Mouse (Mus musculus): Measurements from ENCODE around the gene Nacc1. TPM values are rescaled to one million over a fixed set of nuclear protein-coding genes. Genes with fewer than 3 reads are reported as not detected.

The Nacc1 gene
- polyA plus RNA-seq, 1 experiment = 155 TPM

- under 1% methylated on average over 27 of the region's 27 CpGs for WGBS
- H3K4me3 ChIP-seq (ENCODE audit: control insufficient read depth, insufficient read depth, low read length) = peak within 1 kb of the TSS; percentile 77
- DNase-seq = peak; percentile 88
- peaks cover 26% of the 10 kb centered on the region for H3K4me1 ChIP-seq (replicated peaks; ENCODE audit: control insufficient read depth, insufficient read depth, low read length)
- no peaks in the 10 kb centered on the region for H3K27me3 ChIP-seq (ENCODE audit: control insufficient read depth, insufficient read depth, low read length)
- no peaks in the 10 kb centered on the region for H3K36me3 ChIP-seq (ENCODE audit: control insufficient read depth, insufficient read depth, low read length)
- TF ChIP-seq CTCF (IDR thresholded peaks at IDR 0.05; ENCODE audit: borderline replicate concordance, control insufficient read depth, extremely low read depth, insufficient read depth, low read length, poor library complexity) = no peak
- TF ChIP-seq POLR2A (IDR thresholded peaks at IDR 0.05; ENCODE audit: control insufficient read depth, extremely low read depth, insufficient read depth, low read length, poor library complexity) = peak; percentile 98
- peak within 1 kb of the TSS; percentile 91 for H3K27ac ChIP-seq (ENCODE audit: control insufficient read depth, insufficient read depth, low read length)
Measured at GRCm38 (mm10) chr8:84662581-84663065, 25.0 kb downstream of the Nacc1 start, which contains the start of gene Ier2. TSS of gene Ier2 (minus strand) at chr8:84662852.

DNA sequence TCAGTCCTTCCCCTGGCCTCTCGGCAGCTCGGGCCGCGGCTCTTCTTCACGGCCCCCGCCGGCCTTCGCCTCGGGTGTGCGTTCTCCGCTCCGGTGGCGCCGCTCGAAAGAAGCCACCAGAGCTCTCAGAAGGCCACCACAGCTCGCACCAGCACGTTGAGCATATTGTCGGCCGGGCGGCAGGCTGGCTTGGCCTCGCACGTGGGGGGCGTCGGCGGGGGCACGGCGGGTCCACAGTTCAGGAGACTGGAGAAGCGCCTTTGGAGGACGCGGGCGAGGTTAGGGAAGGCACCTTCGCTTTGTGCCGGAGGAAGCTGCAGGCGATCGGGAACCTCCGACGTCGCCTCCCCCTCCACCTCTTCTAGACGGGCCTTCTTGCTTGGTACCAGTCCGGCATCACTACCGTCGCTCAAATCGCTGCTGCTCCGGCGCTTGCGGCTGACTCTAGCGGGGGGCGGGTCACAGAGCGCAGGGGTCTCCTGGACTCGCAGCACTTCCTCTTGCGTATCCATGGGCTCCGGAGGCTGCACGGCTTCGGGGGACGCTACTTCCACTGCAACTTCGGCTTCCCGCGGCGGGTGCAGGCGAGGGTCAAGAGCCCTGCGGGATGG is 25.6 kb downstream of the Nacc1 start:
- TF ChIP-seq CTCF (IDR thresholded peaks at IDR 0.05; ENCODE audit: borderline replicate concordance, control insufficient read depth, extremely low read depth, insufficient read depth, low read length, poor library complexity) (0 out of 2 replicates have a peak, but pooled peaks have one; percentile 9), POLR2A (IDR thresholded peaks at IDR 0.05; ENCODE audit: control insufficient read depth, extremely low read depth, insufficient read depth, low read length, poor library complexity) (no peak)
- peak; percentile 67 for DNase-seq
- H3K27me3 ChIP-seq (ENCODE audit: control insufficient read depth, insufficient read depth, low read length) = no peaks in the 10 kb centered on the region
- peak overlapping the region; percentile 76 for H3K4me3 ChIP-seq (ENCODE audit: control insufficient read depth, insufficient read depth, low read length)
- WGBS = under 1% methylated on average over 61 of the region's 61 CpGs
- peaks cover 26% of the 10 kb centered on the region for H3K4me1 ChIP-seq (replicated peaks; ENCODE audit: control insufficient read depth, insufficient read depth, low read length)
- H3K36me3 ChIP-seq (ENCODE audit: control insufficient read depth, insufficient read depth, low read length) = no peaks in the 10 kb centered on the region
- peak overlapping the region; percentile 91 for H3K27ac ChIP-seq (ENCODE audit: control insufficient read depth, insufficient read depth, low read length)

- H3K4me1 ChIP-seq (replicated peaks; ENCODE audit: control insufficient read depth, insufficient read depth, low read length) = peaks cover 31% of the 10 kb centered on the region
- 1% methylated on average over 24 of the region's 24 CpGs for WGBS
- peak; percentile 74 for DNase-seq
- no peaks in the 10 kb centered on the region for H3K27me3 ChIP-seq (ENCODE audit: control insufficient read depth, insufficient read depth, low read length)
- peak overlapping the region; percentile 91 for H3K27ac ChIP-seq (ENCODE audit: control insufficient read depth, insufficient read depth, low read length)
- H3K36me3 ChIP-seq (ENCODE audit: control insufficient read depth, insufficient read depth, low read length) = no peaks in the 10 kb centered on the region
- TF ChIP-seq CTCF (IDR thresholded peaks at IDR 0.05; ENCODE audit: borderline replicate concordance, control insufficient read depth, extremely low read depth, insufficient read depth, low read length, poor library complexity) = no peak
- peak overlapping the region; percentile 76 for H3K4me3 ChIP-seq (ENCODE audit: control insufficient read depth, insufficient read depth, low read length)
Measured at GRCm38 (mm10) chr8:84661458-84661871, 26.2 kb downstream of the Nacc1 start.

DNA sequence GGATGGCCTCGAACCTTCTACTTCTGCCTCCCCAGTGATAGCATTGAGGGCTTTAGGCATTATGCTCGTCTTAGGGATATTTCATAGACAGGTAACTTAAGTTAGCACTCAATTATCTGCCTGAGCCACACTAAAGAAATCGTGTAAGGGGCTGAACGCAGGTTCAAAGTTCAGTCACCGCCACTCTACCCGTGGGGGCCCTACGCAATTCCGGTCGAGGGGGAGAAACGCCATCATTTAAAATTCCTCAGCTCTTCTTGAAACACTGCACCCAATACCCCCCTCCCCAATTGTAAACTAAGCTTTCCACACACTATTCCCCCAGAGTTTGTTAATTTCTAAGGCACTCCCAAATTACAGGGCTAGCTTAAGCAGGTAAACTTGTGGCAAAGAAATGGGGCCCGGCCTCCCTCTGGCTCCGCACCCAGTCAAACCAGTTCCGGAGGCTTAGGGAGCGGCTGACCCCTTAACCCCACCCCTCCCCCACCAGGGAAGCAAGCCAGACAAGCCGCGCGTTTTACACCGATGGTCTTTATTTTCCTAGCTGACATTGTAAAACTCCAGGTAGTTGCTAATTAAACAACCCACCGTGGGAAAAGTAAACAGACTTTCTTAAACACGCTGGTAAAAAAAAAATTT is 26.7 kb downstream of the Nacc1 start:
- Histone ChIP-seq H3K4me3 (ENCODE audit: control insufficient read depth, insufficient read depth, low read length) (peak overlapping the region; percentile 76), H3K36me3 (ENCODE audit: control insufficient read depth, insufficient read depth, low read length) (no peaks in the 10 kb centered on the region), H3K27ac (ENCODE audit: control insufficient read depth, insufficient read depth, low read length) (peak overlapping the region; percentile 91), H3K4me1 (replicated peaks; ENCODE audit: control insufficient read depth, insufficient read depth, low read length) (peaks cover 36% of the 10 kb centered on the region), H3K27me3 (ENCODE audit: control insufficient read depth, insufficient read depth, low read length) (no peaks in the 10 kb centered on the region)
- TF ChIP-seq CTCF (IDR thresholded peaks at IDR 0.05; ENCODE audit: borderline replicate concordance, control insufficient read depth, extremely low read depth, insufficient read depth, low read length, poor library complexity) (no peak), POLR2A (IDR thresholded peaks at IDR 0.05; ENCODE audit: control insufficient read depth, extremely low read depth, insufficient read depth, low read length, poor library complexity) (no peak)
- 1% methylated on average over 20 of the region's 20 CpGs for WGBS
- DNase-seq = peak; percentile 43

GRCm38 (mm10) chr8:84659936-84660818 is 27.5 kb downstream of the Nacc1 start:
- peaks cover 38% of the 10 kb centered on the region for H3K4me1 ChIP-seq (replicated peaks; ENCODE audit: control insufficient read depth, insufficient read depth, low read length)
- no peaks in the 10 kb centered on the region for H3K36me3 ChIP-seq (ENCODE audit: control insufficient read depth, insufficient read depth, low read length)
- peak overlapping the region; percentile 41 for H3K4me3 ChIP-seq (ENCODE audit: control insufficient read depth, insufficient read depth, low read length)
- H3K27me3 ChIP-seq (ENCODE audit: control insufficient read depth, insufficient read depth, low read length) = no peaks in the 10 kb centered on the region
- DNase-seq = peak; percentile 83
- WGBS = 2% methylated on average over 33 of the region's 33 CpGs
- peak overlapping the region; percentile 91 for H3K27ac ChIP-seq (ENCODE audit: control insufficient read depth, insufficient read depth, low read length)
- no peak for TF ChIP-seq CTCF (IDR thresholded peaks at IDR 0.05; ENCODE audit: borderline replicate concordance, control insufficient read depth, extremely low read depth, insufficient read depth, low read length, poor library complexity)
- no peak for TF ChIP-seq POLR2A (IDR thresholded peaks at IDR 0.05; ENCODE audit: control insufficient read depth, extremely low read depth, insufficient read depth, low read length, poor library complexity)

- H3K4me1 ChIP-seq (replicated peaks; ENCODE audit: control insufficient read depth, insufficient read depth, low read length) = peaks cover 36% of the 10 kb centered on the region
- 48% methylated on average over 1 of the region's 1 CpGs for WGBS
- H3K27ac ChIP-seq (ENCODE audit: control insufficient read depth, insufficient read depth, low read length) = no peak overlapping the region
- H3K27me3 ChIP-seq (ENCODE audit: control insufficient read depth, insufficient read depth, low read length) = no peaks in the 10 kb centered on the region
- H3K4me3 ChIP-seq (ENCODE audit: control insufficient read depth, insufficient read depth, low read length) = no peak overlapping the region
- no peak for DNase-seq
- no peak for TF ChIP-seq CTCF (IDR thresholded peaks at IDR 0.05; ENCODE audit: borderline replicate concordance, control insufficient read depth, extremely low read depth, insufficient read depth, low read length, poor library complexity)
- TF ChIP-seq POLR2A (IDR thresholded peaks at IDR 0.05; ENCODE audit: control insufficient read depth, extremely low read depth, insufficient read depth, low read length, poor library complexity) = no peak
- H3K36me3 ChIP-seq (ENCODE audit: control insufficient read depth, insufficient read depth, low read length) = no peaks in the 10 kb centered on the region
Measured at GRCm38 (mm10) chr8:84658951-84659350, 28.7 kb downstream of the Nacc1 start.

All from thymus, adult 2 months (tissue).